Mouse (Mus musculus): Measurements from ENCODE around the gene Ankrd23.
"Not testable (repeated sequence)": the region's sequence is repeated elsewhere in the genome, so short reads cannot be mapped to it uniquely, and the experiment has no call there.

The Ankrd23 gene

DNA sequence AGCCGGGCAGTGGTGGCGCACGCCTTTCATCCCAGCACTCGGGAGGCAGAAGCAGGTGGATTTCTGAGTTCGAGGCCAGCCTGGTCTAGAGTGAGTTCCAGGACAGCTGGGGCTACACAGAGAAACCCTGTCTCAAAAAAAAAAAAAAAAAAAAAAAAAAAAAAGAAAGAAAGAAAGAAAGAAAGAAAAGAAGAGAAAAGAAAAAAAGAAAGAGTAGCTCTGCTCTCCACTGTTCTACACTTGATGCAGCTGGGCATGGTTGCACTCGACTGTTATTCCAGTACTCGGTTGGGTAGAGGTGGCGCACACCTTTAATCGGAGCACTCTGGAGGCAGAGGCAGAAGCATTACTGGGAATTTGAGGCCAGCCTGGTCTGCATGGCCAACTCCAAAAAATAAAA is at the start of gene Ankrd23:
Gene Ankrd23, minus strand, starts transcription at position 101 of the 400 bp plus-strand sequence.
- DNase-seq (ENCODE audit: low spot score): not testable (repeated sequence)

DNA sequence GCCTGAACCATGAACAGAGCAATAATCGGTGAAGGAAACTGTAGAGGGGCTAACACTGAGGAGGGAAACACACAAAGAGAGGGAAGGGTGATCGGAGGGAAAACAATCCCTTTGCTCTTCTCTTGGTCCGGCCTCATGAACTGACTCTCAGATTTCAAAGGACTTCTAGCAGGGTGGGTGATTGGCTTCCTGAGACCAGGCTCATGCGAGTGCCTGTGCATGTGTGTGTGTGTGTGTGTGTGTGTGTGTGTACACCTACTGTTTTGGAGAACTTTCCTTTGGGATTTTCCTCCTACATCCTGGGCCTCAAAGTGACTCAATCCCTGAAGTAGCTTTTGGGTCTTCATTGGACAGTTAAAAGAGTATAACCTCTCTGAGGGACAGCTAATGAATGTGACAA is 49.6 kb upstream of the Ankrd23 start:
- DNase-seq (ENCODE audit: low spot score): peak; percentile 58

DNA sequence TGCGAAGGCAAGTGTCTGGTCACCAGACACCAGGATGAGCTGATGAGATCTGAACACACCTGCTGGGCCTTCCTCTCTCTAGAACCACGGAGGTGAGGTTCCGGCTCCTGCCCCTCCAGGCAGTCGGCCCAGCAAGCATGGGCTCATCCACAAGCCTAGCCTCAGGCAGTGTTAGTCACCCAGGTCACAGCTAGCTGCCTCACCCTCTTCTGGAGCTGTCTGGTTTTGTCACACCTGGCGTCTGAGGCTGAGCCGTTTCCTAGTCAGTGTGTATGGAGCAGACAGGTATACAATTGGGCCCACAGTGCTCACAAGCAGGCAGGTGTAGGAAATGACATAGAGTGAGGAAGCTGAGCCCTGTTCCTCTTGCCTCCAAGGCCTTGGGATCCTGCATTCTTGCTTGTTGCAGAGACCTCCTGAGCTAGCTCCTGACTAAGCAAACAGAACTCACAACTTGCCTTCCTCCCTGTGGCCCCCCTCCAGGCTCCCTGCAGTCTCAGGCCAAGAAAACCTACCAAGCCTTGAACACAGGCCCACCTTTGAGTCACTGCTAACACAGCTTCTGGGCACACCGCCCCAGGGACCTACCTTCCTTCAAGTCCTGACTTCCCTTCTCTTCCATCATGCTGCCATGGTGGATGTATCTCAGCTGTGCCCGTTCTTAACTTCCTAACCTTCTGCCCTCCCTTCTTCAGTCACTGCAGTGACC is 46.9 kb upstream of the Ankrd23 start:
- no peak for DNase-seq (ENCODE audit: low spot score)

DNA sequence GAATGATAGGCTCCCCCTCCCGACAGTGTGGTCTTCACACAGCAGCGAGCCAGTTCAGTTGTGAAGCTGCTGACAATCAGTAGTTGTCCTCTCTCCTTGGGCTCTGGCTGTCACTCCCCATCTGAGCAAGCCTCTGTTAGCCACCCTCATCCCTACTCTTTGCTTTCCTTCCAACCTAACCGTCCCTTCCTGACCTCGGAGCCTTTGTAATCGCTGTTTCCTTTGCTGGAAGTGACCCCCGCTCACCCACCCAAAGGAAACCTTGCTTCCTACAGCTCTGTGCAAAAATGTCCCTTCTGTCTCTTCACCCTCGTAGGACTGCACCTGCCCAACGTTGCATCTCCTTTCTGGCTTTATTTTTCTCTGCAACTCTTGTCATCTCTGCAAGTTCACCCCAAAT is 45.5 kb upstream of the Ankrd23 start:
- DNase-seq (ENCODE audit: low spot score): no peak

DNA sequence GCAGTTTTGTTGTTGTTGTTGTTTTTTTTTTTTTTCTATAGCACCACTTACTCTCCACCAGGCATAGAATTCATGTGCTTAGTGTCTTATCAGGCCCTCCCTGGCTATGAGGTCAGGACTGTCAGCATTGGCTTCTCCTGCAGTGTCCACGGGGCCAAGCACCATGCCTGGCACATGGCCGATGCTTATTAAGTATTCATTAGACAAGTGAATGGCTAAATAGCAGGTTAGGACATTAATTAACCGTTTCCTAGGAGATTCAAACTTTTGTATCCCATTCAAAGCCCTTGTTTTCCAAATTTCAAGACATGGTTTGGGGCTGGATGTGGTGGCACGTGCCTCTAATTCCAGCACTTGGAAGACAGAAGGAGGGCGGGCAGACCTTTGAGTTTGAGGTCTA is 44.6 kb upstream of the Ankrd23 start:
- DNase-seq (ENCODE audit: low spot score): no peak

DNA sequence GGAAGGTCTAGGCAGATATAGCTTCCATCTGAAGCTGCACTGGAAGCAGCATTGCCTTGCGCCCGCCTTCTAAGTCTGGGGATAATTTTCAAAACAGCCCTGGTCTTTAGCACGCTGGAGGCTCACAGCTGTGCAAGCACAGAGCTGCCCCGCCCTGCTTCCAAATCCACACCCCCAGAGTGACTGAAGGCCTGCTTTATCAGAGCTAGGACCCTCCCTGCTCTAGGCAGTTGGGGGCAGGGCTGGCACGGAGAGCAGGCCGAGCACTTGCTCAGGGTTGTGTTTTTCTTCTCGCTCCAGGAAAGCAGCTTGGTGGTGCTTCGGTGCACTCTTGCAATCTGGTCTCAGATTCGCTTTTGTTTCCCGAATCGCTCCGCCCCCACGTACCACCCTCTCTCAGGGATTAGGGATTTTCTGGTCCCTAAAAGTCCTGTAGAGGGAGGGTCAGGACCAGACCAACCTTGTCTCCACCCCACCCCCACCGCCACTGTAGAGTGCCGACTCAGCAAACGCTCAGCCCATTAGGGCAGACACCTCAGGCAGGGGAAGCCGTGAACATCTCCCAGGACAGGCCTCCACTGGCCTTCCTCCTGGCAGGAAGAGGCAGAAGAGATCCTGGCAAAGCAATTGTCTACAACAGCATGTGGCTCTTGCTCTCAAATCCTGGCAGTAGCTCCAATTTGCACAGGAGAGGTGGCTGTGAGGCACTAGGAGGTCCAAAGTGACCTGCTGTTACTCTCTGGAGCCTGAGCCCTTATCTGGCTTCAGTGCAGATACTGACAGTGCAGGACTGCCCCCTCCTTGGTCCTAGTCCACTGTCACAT is 43.9 kb upstream of the Ankrd23 start:
- peak; percentile 88 for DNase-seq (ENCODE audit: low spot score)

DNA sequence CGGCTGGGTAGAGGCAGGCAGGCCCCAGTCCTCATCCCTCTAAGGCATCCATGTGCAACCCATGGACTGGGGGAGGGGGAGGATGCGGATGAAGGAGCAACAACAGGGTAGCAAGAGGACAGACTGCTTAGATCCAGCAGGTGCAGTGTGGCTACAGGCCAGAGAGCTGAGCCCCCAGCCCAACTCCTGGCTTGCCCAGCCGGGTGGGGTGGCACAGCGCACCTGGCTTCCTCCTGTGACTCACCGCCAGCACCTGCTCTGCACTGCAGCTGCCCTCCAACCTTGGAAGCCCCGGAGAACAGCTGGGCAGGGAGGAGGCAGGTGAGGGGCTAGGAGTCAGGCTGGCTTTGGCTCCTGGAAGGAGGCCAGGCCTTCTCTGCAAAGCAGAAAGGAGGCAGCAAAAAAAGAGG is 43.3 kb upstream of the Ankrd23 start:
- no peak for DNase-seq (ENCODE audit: low spot score)

DNA sequence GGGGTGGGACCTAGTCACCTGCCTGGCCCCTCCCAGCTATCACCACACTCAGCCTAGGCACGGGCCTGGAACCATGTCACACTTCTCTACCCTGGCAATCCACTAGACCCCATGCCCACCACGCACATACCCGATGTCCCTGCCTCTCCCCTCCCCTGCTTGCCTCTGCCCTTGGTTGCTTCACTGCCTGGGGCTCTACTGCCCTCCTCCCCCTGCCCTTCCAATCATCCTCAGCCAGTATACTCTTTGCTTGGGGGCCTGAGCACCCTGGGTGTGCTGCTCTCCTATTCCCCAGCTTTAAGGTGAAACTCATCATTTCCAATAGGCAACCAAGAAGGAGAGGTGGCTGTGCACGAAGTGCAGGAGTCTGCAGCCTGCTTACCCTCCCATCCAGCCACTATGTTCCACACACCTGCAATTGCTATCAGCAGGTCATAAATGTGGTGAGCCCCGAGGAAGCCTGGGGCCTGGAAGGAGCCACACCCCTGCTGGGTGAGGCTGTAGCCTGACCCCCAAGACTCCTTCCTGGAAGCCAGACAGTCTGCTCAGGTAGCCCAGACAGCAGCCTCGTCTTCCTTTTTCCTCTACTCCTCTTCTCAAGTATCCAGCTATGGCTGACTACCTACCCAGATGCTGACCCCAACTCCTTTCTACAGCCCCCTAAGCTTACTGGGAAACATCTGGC is 40.5 kb upstream of the Ankrd23 start:
- DNase-seq (ENCODE audit: low spot score): no peak

DNA sequence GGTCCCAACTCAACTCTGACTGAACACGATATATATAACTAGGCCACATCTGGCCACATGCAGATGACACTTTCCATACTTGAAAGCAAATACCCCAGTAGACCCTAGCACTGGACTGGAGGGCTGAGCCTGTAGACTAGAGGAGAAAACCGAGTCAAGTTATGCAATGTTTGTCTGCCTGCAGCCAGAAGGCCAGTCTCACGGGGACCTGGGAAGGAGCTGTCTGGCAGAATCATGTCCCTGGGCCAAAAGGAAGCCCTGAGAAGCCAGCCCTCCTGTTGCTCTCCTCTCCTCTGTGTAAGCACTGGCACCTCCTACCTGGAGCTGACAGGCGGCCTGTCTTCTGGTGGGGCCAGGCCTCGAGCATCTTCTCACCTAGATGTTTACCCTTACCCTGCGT is 38.7 kb upstream of the Ankrd23 start:
- no peak for DNase-seq (ENCODE audit: low spot score)

DNA sequence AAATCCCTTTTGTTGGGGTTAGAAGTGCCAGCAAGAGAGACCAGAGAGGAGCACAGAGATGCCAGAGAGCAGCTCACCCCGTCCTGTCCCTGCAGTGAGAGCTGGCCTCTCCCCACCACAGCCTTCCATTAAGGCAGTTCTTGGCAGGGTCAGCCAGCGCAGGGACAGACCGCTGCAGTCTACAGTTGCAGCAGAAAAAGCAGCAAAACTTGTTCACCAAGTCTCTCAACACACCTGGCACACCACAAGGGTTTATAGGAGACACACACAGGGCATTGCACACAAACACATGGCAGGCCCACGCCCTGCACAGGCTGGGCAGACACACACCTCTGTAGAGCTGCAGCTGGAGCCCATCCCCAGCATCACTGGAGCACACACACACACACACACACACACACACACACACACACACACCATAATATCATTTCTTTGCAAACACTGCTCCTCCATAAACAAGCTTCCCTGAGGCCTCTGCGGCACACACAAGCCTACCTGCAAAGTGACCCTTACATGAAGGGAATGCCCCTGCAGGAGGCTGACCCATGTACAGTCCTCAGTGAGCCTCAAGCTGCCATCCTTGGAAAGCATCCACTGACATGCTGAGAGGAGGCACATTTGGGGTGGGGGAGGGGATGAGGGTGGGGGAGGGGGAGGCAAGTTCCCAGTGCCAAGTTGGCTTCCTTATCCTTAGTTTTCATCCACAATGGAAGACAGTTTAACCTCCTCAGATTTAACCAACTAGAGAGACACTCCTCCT is 37.7 kb upstream of the Ankrd23 start:
- no peak for DNase-seq (ENCODE audit: low spot score)

DNA sequence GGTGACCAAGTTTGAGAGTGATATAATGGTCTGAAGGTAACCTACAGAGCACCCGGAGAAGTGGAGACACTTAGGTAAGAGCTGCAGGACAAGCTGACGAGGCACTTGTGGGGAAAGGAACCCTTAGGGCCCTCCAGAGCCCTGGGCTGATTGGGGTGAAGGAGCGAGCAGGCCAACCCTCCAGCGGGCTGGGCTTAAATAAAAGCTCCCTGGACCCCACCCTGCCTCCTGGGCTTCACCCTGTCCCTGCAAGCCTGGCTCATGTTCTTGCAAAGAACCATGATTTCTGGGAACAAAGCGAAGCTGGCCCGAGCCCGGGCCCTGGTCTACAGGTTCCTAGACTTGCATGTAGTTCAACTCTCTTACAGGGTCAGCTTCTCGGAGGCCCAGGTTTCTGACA is 36.8 kb upstream of the Ankrd23 start:
- no peak for DNase-seq (ENCODE audit: low spot score)

DNA sequence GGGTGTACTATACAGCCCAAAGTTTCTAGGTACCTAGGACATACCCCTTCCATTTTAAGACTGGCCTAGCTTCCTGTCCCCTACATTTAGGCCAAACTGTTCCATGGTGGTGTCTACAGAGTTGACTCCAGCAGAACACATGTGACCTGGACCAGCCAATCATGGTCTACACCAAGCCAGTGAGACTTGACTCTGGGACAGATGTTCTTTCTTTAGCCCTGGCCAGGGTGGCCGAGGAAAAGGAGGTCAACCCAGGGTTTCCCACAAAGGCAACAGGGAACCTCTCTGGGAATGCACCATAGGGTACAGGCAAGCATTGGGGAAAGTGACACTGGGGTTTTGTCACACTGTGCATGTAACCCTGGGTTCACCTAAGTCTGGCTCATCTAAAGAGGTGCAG is 36.0 kb upstream of the Ankrd23 start:
- DNase-seq (ENCODE audit: low spot score): no peak

DNA sequence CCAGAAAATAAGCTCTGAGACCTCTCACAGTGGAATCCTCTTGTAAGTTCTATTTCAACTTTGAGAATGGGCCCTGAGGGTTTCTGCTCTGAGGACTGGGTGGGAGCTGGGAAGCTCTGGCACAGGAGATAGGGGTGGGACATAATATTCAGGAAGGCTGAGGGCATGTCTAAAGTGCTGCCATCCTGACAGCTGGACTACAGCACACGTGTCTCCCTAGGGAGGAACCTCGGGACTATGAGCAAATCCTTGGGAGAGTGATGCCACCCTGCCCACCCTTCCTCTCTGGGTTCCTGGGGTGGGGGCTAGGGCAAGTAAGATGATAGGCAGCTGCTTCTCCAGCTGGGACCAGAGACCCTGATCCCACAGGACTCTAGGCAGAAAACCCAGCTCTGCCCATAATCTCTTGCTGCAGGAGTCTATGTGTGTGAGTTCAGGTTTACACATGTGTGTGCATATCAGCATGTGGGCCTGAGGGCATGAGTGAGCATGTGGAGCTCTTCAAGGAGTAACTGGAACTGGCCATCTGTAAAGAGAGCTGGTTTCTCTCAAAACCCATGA is 35.5 kb upstream of the Ankrd23 start:
- DNase-seq (ENCODE audit: low spot score): no peak

DNA sequence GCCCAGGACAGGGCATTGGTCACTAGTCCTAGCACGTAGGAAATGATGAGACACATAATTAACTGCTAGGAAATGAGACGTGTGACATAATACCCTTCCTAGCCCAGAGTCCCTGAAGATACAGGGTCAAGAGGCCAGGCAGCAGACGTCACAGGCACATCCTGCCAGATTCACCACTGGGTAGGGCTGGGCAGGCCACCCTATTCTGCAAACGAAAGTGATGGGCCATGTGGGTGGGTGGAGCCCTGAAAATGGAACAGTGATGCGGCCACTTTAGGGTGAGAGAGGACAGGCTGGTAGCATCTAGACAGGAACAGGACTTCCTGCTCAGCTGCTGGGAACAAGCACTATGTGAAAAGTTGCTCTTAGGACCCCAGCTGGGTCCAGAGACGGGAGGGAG is 34.9 kb upstream of the Ankrd23 start:
- DNase-seq (ENCODE audit: low spot score): no peak

DNA sequence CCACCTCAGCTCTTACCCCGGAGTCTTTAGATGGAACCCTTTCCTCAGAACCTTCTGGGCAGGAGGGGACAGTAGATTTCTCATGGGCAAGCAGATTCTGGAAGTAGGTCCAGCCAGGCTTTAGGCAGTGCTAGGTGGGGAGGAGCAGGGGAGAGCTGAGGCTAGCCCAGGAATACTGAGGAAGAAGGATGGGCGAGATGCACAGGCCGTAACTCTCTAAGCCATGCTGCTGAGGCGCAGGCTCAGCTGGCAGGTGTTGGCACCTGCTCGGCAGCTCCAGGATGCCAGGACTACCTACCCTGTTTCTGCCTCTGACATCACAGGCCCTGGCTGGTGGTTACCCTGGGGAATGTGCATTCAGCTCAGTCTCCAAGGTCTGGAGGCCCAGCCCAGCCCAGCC is 33.6 kb upstream of the Ankrd23 start:
- DNase-seq (ENCODE audit: low spot score): no peak

DNA sequence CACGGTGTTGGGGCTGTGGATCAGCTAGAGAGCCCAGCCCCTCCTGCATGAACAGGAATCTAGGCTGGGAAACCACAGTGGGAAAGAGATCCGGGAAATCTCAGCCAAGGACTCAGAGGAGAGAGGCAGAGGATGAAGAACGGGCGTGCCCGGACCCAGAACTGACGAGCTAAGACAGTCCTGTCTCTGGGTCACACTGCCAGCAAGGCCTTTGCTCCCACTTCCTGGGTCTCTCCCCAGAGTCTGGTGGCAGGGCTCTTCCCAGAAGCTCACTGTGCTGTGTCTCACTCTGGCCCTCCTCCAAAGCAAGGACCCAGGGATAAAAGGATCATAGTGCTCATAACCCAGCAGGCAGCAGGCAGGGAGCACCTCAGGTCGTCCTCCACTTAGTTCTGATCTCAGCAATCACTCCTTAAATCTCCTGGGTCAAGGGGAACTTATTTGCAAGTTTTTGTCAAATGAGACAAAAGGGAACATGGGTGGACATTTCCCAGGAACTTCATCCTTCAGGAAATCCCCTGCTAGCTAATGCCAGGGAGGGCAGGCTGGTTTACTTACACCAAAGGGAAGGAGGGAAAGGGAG is 33.1 kb upstream of the Ankrd23 start:
- DNase-seq (ENCODE audit: low spot score): no peak

DNA sequence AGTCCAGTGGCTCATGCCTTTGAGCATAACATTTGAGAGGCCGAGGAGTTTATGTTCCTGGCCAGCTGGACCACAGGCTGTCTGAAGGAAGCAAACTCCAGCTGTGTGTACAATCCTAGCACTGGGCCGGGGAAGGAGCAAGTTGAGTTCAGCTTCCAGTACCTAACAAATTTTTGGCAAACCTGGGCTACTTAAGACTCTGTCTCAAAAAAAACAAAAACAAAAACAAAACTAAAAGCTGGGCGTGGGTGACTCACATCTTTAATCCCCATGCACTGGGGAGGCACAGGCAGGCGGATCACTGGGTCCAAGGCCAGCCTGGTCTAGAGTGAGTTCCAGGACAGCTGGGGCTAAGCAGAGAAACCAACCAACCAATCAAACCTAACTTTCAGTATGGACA is 32.1 kb upstream of the Ankrd23 start:
- DNase-seq (ENCODE audit: low spot score): no peak

DNA sequence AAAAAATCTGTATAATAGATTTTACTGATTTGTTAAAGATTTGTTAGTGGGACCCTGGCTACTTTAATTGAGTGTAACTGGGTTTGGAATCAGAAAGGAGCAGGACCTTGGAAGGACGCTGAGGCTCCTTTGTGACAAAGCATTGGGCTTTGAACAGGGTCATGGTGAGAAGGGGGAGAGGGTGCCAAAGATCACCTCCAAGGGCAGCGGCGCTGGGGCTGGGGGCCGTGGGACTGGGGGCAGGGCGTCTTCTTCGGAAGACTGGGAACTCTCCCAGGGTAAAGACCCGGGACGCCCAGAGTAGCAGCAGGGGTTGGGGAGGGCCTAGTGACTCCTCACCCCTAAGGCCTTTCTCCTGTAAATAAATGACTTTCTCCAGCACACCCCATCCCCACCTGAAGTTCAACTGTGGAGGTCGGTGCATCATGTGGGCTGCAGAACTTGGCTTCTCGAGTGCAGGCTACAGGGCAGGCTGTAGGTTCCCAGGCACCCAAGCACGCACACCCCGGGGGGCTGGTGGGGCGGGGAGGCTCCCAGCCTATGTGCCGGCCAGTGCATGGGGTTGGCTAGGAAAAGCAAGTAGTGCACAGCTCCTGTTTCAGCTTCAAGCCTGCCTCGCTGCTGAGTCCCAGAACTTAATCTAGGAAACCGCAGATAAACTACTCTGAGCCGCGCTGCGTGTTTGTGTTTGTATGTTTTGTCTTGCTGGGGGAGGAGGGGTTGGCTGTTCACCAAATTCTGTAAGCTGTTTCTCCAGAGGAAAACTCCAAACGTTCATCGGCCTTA is 31.3 kb upstream of the Ankrd23 start:
- DNase-seq (ENCODE audit: low spot score): no peak

DNA sequence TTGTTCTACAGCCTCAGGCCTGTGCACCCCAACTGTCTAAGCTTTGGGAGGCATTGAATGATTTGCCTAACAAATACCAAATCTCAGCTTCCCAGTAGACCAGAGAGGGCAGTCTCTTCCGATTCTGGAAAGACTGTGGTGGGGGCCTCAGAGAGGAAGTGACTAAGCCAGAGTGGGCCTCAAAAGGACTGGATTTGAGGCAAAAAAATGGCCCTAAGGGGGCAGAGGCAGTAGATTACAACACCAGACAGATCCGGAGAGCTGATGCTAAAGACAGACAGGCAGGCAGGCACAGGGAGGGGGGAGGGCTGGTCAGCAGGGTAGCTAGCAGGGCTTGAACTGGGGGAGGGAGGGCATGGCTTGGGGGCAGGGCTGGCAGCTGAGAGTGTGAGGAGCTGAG is 29.7 kb upstream of the Ankrd23 start:
- DNase-seq (ENCODE audit: low spot score): no peak

DNA sequence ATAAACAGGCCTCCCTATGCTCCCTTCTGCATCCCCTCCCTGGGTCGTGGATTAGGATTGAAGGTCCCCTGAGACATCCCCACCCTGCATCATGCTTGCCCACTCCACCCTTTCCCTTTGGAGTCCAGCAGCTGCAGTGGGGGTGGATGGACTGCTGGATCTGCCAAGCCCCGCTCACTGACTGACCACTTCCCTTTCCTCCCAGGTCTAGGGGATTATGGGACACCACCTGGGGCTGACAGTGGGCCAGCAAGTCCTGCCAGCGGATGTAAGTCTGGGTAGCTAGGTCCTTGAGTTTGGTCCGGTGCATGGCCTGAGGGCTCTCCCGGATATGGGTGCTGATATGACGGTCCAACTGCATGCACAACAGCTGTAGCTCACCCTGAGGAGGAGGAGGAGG is 27.4 kb upstream of the Ankrd23 start:
- DNase-seq (ENCODE audit: low spot score): no peak

DNA sequence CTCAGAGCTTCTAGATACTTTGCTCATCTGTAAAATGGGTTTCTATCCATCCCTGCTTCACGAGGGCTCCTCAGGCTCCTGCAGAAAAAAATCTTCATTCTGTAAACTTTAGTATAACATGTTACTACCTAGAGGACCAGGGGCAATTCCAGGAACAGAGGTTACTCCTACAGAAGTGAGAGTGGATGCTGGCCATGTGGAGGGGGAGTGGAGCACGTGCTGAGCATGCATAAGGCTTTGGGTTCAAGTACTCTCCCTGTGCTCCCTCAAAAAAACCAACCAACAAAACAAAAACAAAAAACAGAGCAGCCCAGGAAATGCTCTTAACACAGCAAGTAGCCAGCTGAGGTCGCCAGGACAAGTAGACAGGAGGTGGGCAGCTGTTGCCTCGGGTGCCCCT is 26.9 kb upstream of the Ankrd23 start:
- DNase-seq (ENCODE audit: low spot score): no peak

All from embryo, embryonic 10 days (tissue).